ENCODE assay signal across 9 mouse cellular contexts in genomic region chr6:11793366-11793765, GRCm38 (mm10).
A peak's percentile ranks its signal among the peaks of the same experiment; 100 is the strongest.
DNase-seq lines count a peak whose midpoint lies in the region; ATAC-seq and TF ChIP-seq lines count a peak whose summit lies in the region.
"Had no signal": no experiment of that assay in that cellular context is flagged by ENCODE, and none has a peak within 500 bp of the region (broad histone marks: within the 10 kb centered on the region; RNA-seq: fewer than 3 reads in every experiment).

No protein-coding gene starts in this region.

- in situ Hi-C loops in CH12.LX (cut with MboI; ENCODE audit: low pct_ligation_motif_present, low pct_unique_long_range_greater_than_20kb, low sequenced_read_pairs): no loop called here

- no peaks in the 10 kb centered on the region for H3K79me2 ChIP-seq in CH12.LX (replicated peaks; ENCODE audit: control insufficient read depth, extremely low read depth, insufficient read depth, poor library complexity, severe bottlenecking)

- TF ChIP-seq CTCF in CH12.LX (conservative IDR thresholded peaks at IDR 0.05 in 1 of 2, IDR thresholded peaks at IDR 0.05 in 1 of 2; ENCODE audit: low read depth in 2 of 2, low read length in 2 of 2): peak; percentile 80 to 81; a peak in 3 of 4 replicates
- TF ChIP-seq CTCF in layer of hippocampus, adult 2 months (conservative IDR thresholded peaks at IDR 0.05): peak; percentile 92
- TF ChIP-seq CTCF in lung, postnatal 0 days (IDR thresholded peaks at IDR 0.05): peak; percentile 80

- ATAC-seq in lung, postnatal 0 days: no peak

- H3K27ac ChIP-seq in CH12.LX (ENCODE audit: insufficient read depth, low read depth): no peak overlapping the region
- 0 out of 2 replicates have a peak overlapping the region, but pooled peaks have one; percentile 39 for H3K27ac ChIP-seq in layer of hippocampus, adult 2 months
- no peak overlapping the region for H3K27ac ChIP-seq in lung, postnatal 0 days (ENCODE audit: low read length)
- H3K27ac ChIP-seq: stomach, embryonic 15.5 days had no signal

- no peaks in the 10 kb centered on the region for H3K9me3 ChIP-seq in CH12.LX (replicated peaks; ENCODE audit: low read length)
- no peaks in the 10 kb centered on the region for H3K9me3 ChIP-seq in lung, postnatal 0 days (ENCODE audit: low read length)
- H3K9me3 ChIP-seq: stomach, embryonic 15.5 days had no signal

- no peak for TF ChIP-seq POLR2A in CH12.LX (IDR thresholded peaks at IDR 0.05; ENCODE audit: low read depth, low read length)

- peak; percentile 53 for DNase-seq in CH12.LX (ENCODE audit: extremely low read depth)
- peak; percentile 1 for DNase-seq in T-cell, adult 2 months (ENCODE audit: low spot score)
- DNase-seq in cerebellum, postnatal 14 days: peak; percentile 77 to 79
- peak; percentile 17 to 61 for DNase-seq in frontal cortex, postnatal 36 days (ENCODE audit: low spot score in 2 of 2)
- peak; percentile 47 to 48 for DNase-seq in layer of hippocampus, adult 2 months (ENCODE audit: low spot score in 2 of 2)
- DNase-seq in lung, postnatal 0 days (ENCODE audit: low spot score): peak; percentile 50
- peak; percentile 28 for DNase-seq in ovary, postnatal 14 days (ENCODE audit: low spot score)
- no peak for DNase-seq in yolk sac, embryonic 10.5 days (ENCODE audit: low spot score)

- dilution Hi-C loops in CH12.LX (cut with MboI; ENCODE audit: extremely low pct_ligation_motif_present, extremely low pct_unique_long_range_greater_than_20kb, low sequenced_read_pairs): no loop called here

- no peaks in the 10 kb centered on the region for H3K36me3 ChIP-seq in CH12.LX (replicated peaks in 1 of 2; ENCODE audit: control insufficient read depth in 1 of 2, insufficient read depth in 1 of 2, low read length in 1 of 2)
- no peaks in the 10 kb centered on the region for H3K36me3 ChIP-seq in lung, postnatal 0 days (ENCODE audit: insufficient read depth, low read length)
- H3K36me3 ChIP-seq: stomach, embryonic 15.5 days had no signal

- no peak overlapping the region for H3K4me3 ChIP-seq in CH12.LX (replicated peaks in 1 of 3; ENCODE audit: low read depth in 2 of 3, low read length in 2 of 3, poor library complexity in 1 of 3)
- H3K4me3 ChIP-seq in layer of hippocampus, adult 2 months: peak overlapping the region; percentile 46
- H3K4me3 ChIP-seq in lung, postnatal 0 days (ENCODE audit: low read depth, low read length): no peak overlapping the region
- H3K4me3 ChIP-seq: stomach, embryonic 15.5 days had no signal

- TF ChIP-seq RAD21 in CH12.LX (IDR thresholded peaks at IDR 0.05; ENCODE audit: low read depth, low read length): peak; percentile 80

- H3K9ac ChIP-seq in CH12.LX (ENCODE audit: insufficient read depth, low read depth): no peak overlapping the region
- no peak overlapping the region for H3K9ac ChIP-seq in lung, postnatal 0 days (replicated peaks; ENCODE audit: low read depth)
- H3K9ac ChIP-seq: stomach, embryonic 15.5 days had no signal

- no peak for TF ChIP-seq EP300 in CH12.LX (IDR thresholded peaks at IDR 0.05; ENCODE audit: low read length)
- no peak for TF ChIP-seq EP300 in lung, postnatal 0 days (IDR thresholded peaks at IDR 0.05)

- H3K4me2 ChIP-seq in CH12.LX (ENCODE audit: insufficient read depth, low read depth, poor library complexity, severe bottlenecking): peak overlapping the region; percentile 42; the same call in 1 of the 2 replicates
- H3K4me2 ChIP-seq in lung, postnatal 0 days (replicated peaks; ENCODE audit: low read depth, low read length): no peak overlapping the region
- H3K4me2 ChIP-seq: stomach, embryonic 15.5 days had no signal

- H3K4me1 ChIP-seq in CH12.LX (ENCODE audit: control insufficient read depth in 1 of 2, insufficient read depth in 2 of 2): no peaks in the 10 kb centered on the region
- H3K4me1 ChIP-seq in lung, postnatal 0 days (ENCODE audit: insufficient read depth, low read depth, low read length): no peaks in the 10 kb centered on the region
- H3K4me1 ChIP-seq: stomach, embryonic 15.5 days had no signal

- WGBS in lung, postnatal 0 days: 24% methylated on average over 8 of the region's 8 CpGs

- H3K27me3 ChIP-seq in CH12.LX (replicated peaks): no peaks in the 10 kb centered on the region
- no peaks in the 10 kb centered on the region for H3K27me3 ChIP-seq in lung, postnatal 0 days (replicated peaks; ENCODE audit: insufficient read depth, low read length)
- H3K27me3 ChIP-seq: stomach, embryonic 15.5 days had no signal

TF ChIP-seq in CH12.LX, 34 proteins besides CTCF, POLR2A, EP300 and RAD21:
- TF ChIP-seq GABPA (IDR thresholded peaks at IDR 0.05; ENCODE audit: insufficient replicate concordance, low read depth, low read length) (no peak), ZMIZ1 (IDR thresholded peaks at IDR 0.05; ENCODE audit: low read depth, low read length) (no peak), ELF1 (IDR thresholded peaks at IDR 0.05; ENCODE audit: low read depth, low read length) (no peak), IRF4 (IDR thresholded peaks at IDR 0.05; ENCODE audit: low read depth, low read length) (0 out of 2 replicates have a peak, but pooled peaks have one; percentile 22), SMC3 (IDR thresholded peaks at IDR 0.05; ENCODE audit: low read depth, low read length) (peak; percentile 72), ETS1 (conservative IDR thresholded peaks at IDR 0.05; ENCODE audit: low read depth, low read length) (no peak), MXI1 (IDR thresholded peaks at IDR 0.05; ENCODE audit: low read depth, low read length) (no peak), NELFE (IDR thresholded peaks at IDR 0.05; ENCODE audit: low read depth, low read length) (0 out of 2 replicates have a peak, but pooled peaks have one; percentile 18), MAX (IDR thresholded peaks at IDR 0.05; ENCODE audit: low read length) (no peak)
